Mouse (Mus musculus) MEL (cell line): ENCODE measurements around the gene Ankrd53.
A peak's percentile ranks its signal among the peaks of the same experiment; 100 is the strongest.

ENCODE experiments used
- BHLHE40 ChIP-seq: IDR thresholded peaks from 2 replicates; pipeline ENCODE4 v1.6.1; 2012; ENCODE audit warnings: low read depth, mild to moderate bottlenecking, inconsistent platforms, low read length, improper control_type of control experiment, borderline replicate concordance
- GABPA ChIP-seq: IDR thresholded peaks from 2 replicates; pipeline ENCODE4 v1.6.1; 2012; ENCODE audit warnings: low read depth, mild to moderate bottlenecking, inconsistent platforms, low read length, improper control_type of control experiment, moderate library complexity
- JUND ChIP-seq: IDR thresholded peaks from 2 replicates; pipeline ENCODE4 v1.6.1; 2011; ENCODE audit warnings: low read depth, mild to moderate bottlenecking, improper control_type of control experiment, low read length
- MXI1 ChIP-seq: IDR thresholded peaks from 2 replicates; pipeline ENCODE4 v1.6.1; 2011; ENCODE audit warnings: mild to moderate bottlenecking, low read depth, low read length, improper control_type of control experiment
- RAD21 ChIP-seq: IDR thresholded peaks from 2 replicates; pipeline ENCODE4 v1.6.1; 2011; ENCODE audit warnings: mild to moderate bottlenecking, low read depth, low read length, improper control_type of control experiment
- USF2 ChIP-seq, 2 experiments: IDR thresholded peaks; 2 replicates each; pipeline ENCODE4 v1.6.1; 2011 to 2012; ENCODE audit warnings: improper control_type of control experiment in 2 of 2, low read length in 2 of 2, borderline replicate concordance in 1 of 2, inconsistent platforms in 1 of 2, low read depth in 1 of 2, mild to moderate bottlenecking in 1 of 2; ENCODE audit not compliant: insufficient read depth in 1 of 2

- TF ChIP-seq GABPA (no peak), MXI1 (peak; percentile 36; the same call in 1 of the 2 replicates), BHLHE40 (no peak), JUND (no peak), RAD21 (no peak), USF2 (IDR thresholded peaks at IDR 0.05; ENCODE audit: borderline replicate concordance in 1 of 2, insufficient read depth in 1 of 2, low read depth in 1 of 2, low read length in 2 of 2) (no peak)
Measured at GRCm38 (mm10) chr6:83774781-83775563, 12.5 kb downstream of the Ankrd53 start.
